Mouse (Mus musculus): ENCODE data around the gene Xkr8. TPM values are rescaled to one million over a fixed set of nuclear protein-coding genes. Genes with fewer than 3 reads are reported as not detected.
A peak's percentile ranks its signal among the peaks of the same experiment; 100 is the strongest.

Gene Xkr8
- polyA plus RNA-seq, 1 experiment from 2014 or later, result 6.1 TPM

GRCm38 (mm10) chr4:132733071-132733770 is 875 bp upstream of the Xkr8 start:
- Histone ChIP-seq H3K9ac (replicated peaks; ENCODE audit: low read length) (no peak overlapping the region), H3K27me3 (ENCODE audit: control insufficient read depth, insufficient read depth, low read length) (no peaks in the 10 kb centered on the region), H3K4me3 (ENCODE audit: low read depth, low read length) (no peak overlapping the region), H3K9me3 (replicated peaks; ENCODE audit: control insufficient read depth, low read length) (no peaks in the 10 kb centered on the region), H3K4me1 (ENCODE audit: control insufficient read depth, insufficient read depth, low read length) (no peaks in the 10 kb centered on the region), H3K27ac (replicated peaks; ENCODE audit: low read depth, low read length) (no peak overlapping the region), H3K4me2 (ENCODE audit: low read depth, low read length) (no peak overlapping the region), H3K36me3 (replicated peaks; ENCODE audit: control insufficient read depth, insufficient read depth, low read depth, low read length) (no peaks in the 10 kb centered on the region)
- no peak for DNase-seq (ENCODE audit: low spot score)
- no peak for ATAC-seq (replicated peaks; ENCODE audit: insufficient number of reproducible peaks, low FRiP score, low TSS enrichment, low read depth)
- WGBS, result 92% methylated on average over 25 of the region's 25 CpGs

- 54% methylated on average over 12 of the region's 12 CpGs for WGBS
- no peaks in the 10 kb centered on the region for H3K36me3 ChIP-seq (replicated peaks; ENCODE audit: control insufficient read depth, insufficient read depth, low read depth, low read length)
- no peak overlapping the region for H3K27ac ChIP-seq (replicated peaks; ENCODE audit: low read depth, low read length)
- no peak overlapping the region; the same call in 1 of the 2 replicates for H3K9ac ChIP-seq (replicated peaks; ENCODE audit: low read length)
- H3K4me1 ChIP-seq (ENCODE audit: control insufficient read depth, insufficient read depth, low read length), result no peaks in the 10 kb centered on the region
- DNase-seq (ENCODE audit: low spot score) (no peak), ATAC-seq (replicated peaks; ENCODE audit: insufficient number of reproducible peaks, low FRiP score, low TSS enrichment, low read depth) (no peak)
- H3K4me2 ChIP-seq (ENCODE audit: low read depth, low read length), result peak overlapping the region; percentile 64
- no peaks in the 10 kb centered on the region for H3K27me3 ChIP-seq (ENCODE audit: control insufficient read depth, insufficient read depth, low read length)
- H3K9me3 ChIP-seq (replicated peaks; ENCODE audit: control insufficient read depth, low read length), result no peaks in the 10 kb centered on the region
- H3K4me3 ChIP-seq (ENCODE audit: low read depth, low read length), result peak overlapping the region; percentile 53
Measured at GRCm38 (mm10) chr4:132731616-132732015, 730 bp downstream of the Xkr8 start.

- Histone ChIP-seq H3K9me3 (replicated peaks; ENCODE audit: control insufficient read depth, low read length) (no peaks in the 10 kb centered on the region), H3K9ac (replicated peaks; ENCODE audit: low read length) (no peak overlapping the region), H3K4me2 (ENCODE audit: low read depth, low read length) (no peak overlapping the region), H3K4me3 (ENCODE audit: low read depth, low read length) (no peak overlapping the region), H3K27me3 (ENCODE audit: control insufficient read depth, insufficient read depth, low read length) (no peaks in the 10 kb centered on the region), H3K27ac (replicated peaks; ENCODE audit: low read depth, low read length) (no peak overlapping the region), H3K4me1 (ENCODE audit: control insufficient read depth, insufficient read depth, low read length) (no peaks in the 10 kb centered on the region), H3K36me3 (replicated peaks; ENCODE audit: control insufficient read depth, insufficient read depth, low read depth, low read length) (no peaks in the 10 kb centered on the region)
- ATAC-seq (replicated peaks; ENCODE audit: insufficient number of reproducible peaks, low FRiP score, low TSS enrichment, low read depth) (no peak), DNase-seq (ENCODE audit: low spot score) (no peak)
- WGBS, result 88% methylated on average over 8 of the region's 8 CpGs
Measured at GRCm38 (mm10) chr4:132728233-132728632, 4.1 kb downstream of the Xkr8 start.

- Histone ChIP-seq H3K27me3 (ENCODE audit: control insufficient read depth, insufficient read depth, low read length) (no peaks in the 10 kb centered on the region), H3K27ac (replicated peaks; ENCODE audit: low read depth, low read length) (no peak overlapping the region)
- ATAC-seq (replicated peaks; ENCODE audit: insufficient number of reproducible peaks, low FRiP score, low TSS enrichment, low read depth), result no peak
Measured at GRCm38 (mm10) chr4:132718251-132718650, 14.1 kb downstream of the Xkr8 start.

GRCm38 (mm10) chr4:132713181-132713580 is 19.2 kb downstream of the Xkr8 start:
- no peaks in the 10 kb centered on the region for H3K9me3 ChIP-seq (replicated peaks; ENCODE audit: control insufficient read depth, low read length)
- peaks cover 6% of the 10 kb centered on the region; the same call in 1 of the 2 replicates for H3K36me3 ChIP-seq (replicated peaks; ENCODE audit: control insufficient read depth, insufficient read depth, low read depth, low read length)
- no peak for ATAC-seq (replicated peaks; ENCODE audit: insufficient number of reproducible peaks, low FRiP score, low TSS enrichment, low read depth)
- H3K27me3 ChIP-seq (ENCODE audit: control insufficient read depth, insufficient read depth, low read length), result no peaks in the 10 kb centered on the region
- WGBS, result 94% methylated on average over 7 of the region's 7 CpGs
- DNase-seq (ENCODE audit: low spot score), result no peak
- H3K4me2 ChIP-seq (ENCODE audit: low read depth, low read length), result no peak overlapping the region
- no peak overlapping the region for H3K9ac ChIP-seq (replicated peaks; ENCODE audit: low read length)
- no peaks in the 10 kb centered on the region for H3K4me1 ChIP-seq (ENCODE audit: control insufficient read depth, insufficient read depth, low read length)
- H3K4me3 ChIP-seq (ENCODE audit: low read depth, low read length), result no peak overlapping the region
- no peak overlapping the region for H3K27ac ChIP-seq (replicated peaks; ENCODE audit: low read depth, low read length)

More at GRCm38 (mm10) chr4:132718251-132718650, 14.1 kb downstream of the Xkr8 start:
- H3K9me3 ChIP-seq (replicated peaks; ENCODE audit: control insufficient read depth, low read length), result no peaks in the 10 kb centered on the region
- H3K36me3 ChIP-seq (replicated peaks; ENCODE audit: control insufficient read depth, insufficient read depth, low read depth, low read length), result no peaks in the 10 kb centered on the region; the same call in 1 of the 2 replicates
- no peaks in the 10 kb centered on the region for H3K4me1 ChIP-seq (ENCODE audit: control insufficient read depth, insufficient read depth, low read length)
- H3K9ac ChIP-seq (replicated peaks; ENCODE audit: low read length), result no peak overlapping the region
- no peak for DNase-seq (ENCODE audit: low spot score)
- H3K4me3 ChIP-seq (ENCODE audit: low read depth, low read length), result no peak overlapping the region
- H3K4me2 ChIP-seq (ENCODE audit: low read depth, low read length), result no peak overlapping the region
- 95% methylated on average over 1 of the region's 1 CpGs for WGBS

- no peaks in the 10 kb centered on the region for H3K9me3 ChIP-seq (replicated peaks; ENCODE audit: control insufficient read depth, low read length)
- no peaks in the 10 kb centered on the region for H3K4me1 ChIP-seq (ENCODE audit: control insufficient read depth, insufficient read depth, low read length)
- WGBS, result 93% methylated on average over 8 of the region's 8 CpGs
- no peaks in the 10 kb centered on the region; the same call in none of the 2 replicates for H3K36me3 ChIP-seq (replicated peaks; ENCODE audit: control insufficient read depth, insufficient read depth, low read depth, low read length)
- no peak overlapping the region for H3K27ac ChIP-seq (replicated peaks; ENCODE audit: low read depth, low read length)
- no peak overlapping the region for H3K9ac ChIP-seq (replicated peaks; ENCODE audit: low read length)
- H3K4me2 ChIP-seq (ENCODE audit: low read depth, low read length), result no peak overlapping the region
- H3K27me3 ChIP-seq (ENCODE audit: control insufficient read depth, insufficient read depth, low read length), result no peaks in the 10 kb centered on the region
- ATAC-seq (replicated peaks; ENCODE audit: insufficient number of reproducible peaks, low FRiP score, low TSS enrichment, low read depth) (no peak), DNase-seq (ENCODE audit: low spot score) (no peak)
- H3K4me3 ChIP-seq (ENCODE audit: low read depth, low read length), result no peak overlapping the region
Measured at GRCm38 (mm10) chr4:132706885-132707284, 25.5 kb downstream of the Xkr8 start.

- Histone ChIP-seq H3K4me3 (ENCODE audit: low read depth, low read length) (no peak overlapping the region), H3K4me1 (ENCODE audit: control insufficient read depth, insufficient read depth, low read length) (no peaks in the 10 kb centered on the region), H3K4me2 (ENCODE audit: low read depth, low read length) (no peak overlapping the region), H3K27ac (replicated peaks; ENCODE audit: low read depth, low read length) (no peak overlapping the region), H3K9me3 (replicated peaks; ENCODE audit: control insufficient read depth, low read length) (no peaks in the 10 kb centered on the region), H3K27me3 (ENCODE audit: control insufficient read depth, insufficient read depth, low read length) (no peaks in the 10 kb centered on the region), H3K9ac (replicated peaks; ENCODE audit: low read length) (no peak overlapping the region), H3K36me3 (replicated peaks; ENCODE audit: control insufficient read depth, insufficient read depth, low read depth, low read length) (peaks cover 6% of the 10 kb centered on the region)
- no peak for DNase-seq (ENCODE audit: low spot score)
- ATAC-seq (replicated peaks; ENCODE audit: insufficient number of reproducible peaks, low FRiP score, low TSS enrichment, low read depth), result no peak
- 96% methylated on average over 5 of the region's 5 CpGs for WGBS
Measured at GRCm38 (mm10) chr4:132702076-132702475, 30.3 kb downstream of the Xkr8 start.

- Histone ChIP-seq H3K9me3 (replicated peaks; ENCODE audit: control insufficient read depth, low read length) (no peaks in the 10 kb centered on the region), H3K27ac (replicated peaks; ENCODE audit: low read depth, low read length) (no peak overlapping the region), H3K4me1 (ENCODE audit: control insufficient read depth, insufficient read depth, low read length) (no peaks in the 10 kb centered on the region), H3K9ac (replicated peaks; ENCODE audit: low read length) (no peak overlapping the region), H3K4me3 (ENCODE audit: low read depth, low read length) (no peak overlapping the region), H3K4me2 (ENCODE audit: low read depth, low read length) (no peak overlapping the region), H3K36me3 (replicated peaks; ENCODE audit: control insufficient read depth, insufficient read depth, low read depth, low read length) (no peaks in the 10 kb centered on the region; the same call in 1 of the 2 replicates), H3K27me3 (ENCODE audit: control insufficient read depth, insufficient read depth, low read length) (no peaks in the 10 kb centered on the region)
- no peak for ATAC-seq (replicated peaks; ENCODE audit: insufficient number of reproducible peaks, low FRiP score, low TSS enrichment, low read depth)
- 88% methylated on average over 3 of the region's 3 CpGs for WGBS
- DNase-seq (ENCODE audit: low spot score), result no peak
Measured at GRCm38 (mm10) chr4:132693366-132693765, 39.0 kb downstream of the Xkr8 start.
